Mouse (Mus musculus) hindbrain, postnatal 0 days (tissue): Measurements from ENCODE around the gene Hist1h3c. TPM values are rescaled to one million over a fixed set of nuclear protein-coding genes. Genes with fewer than 3 reads are reported as not detected.

ENCODE experiments used
- ATAC-seq: fragments of 200-750 bp; cut with Nextera tagmentation; 2 replicates; pipeline ENCODE4 v1.8.0; 2017; ENCODE audit warnings: mild to moderate bottlenecking, moderate TSS enrichment, moderate library complexity
- DNase-seq: peaks from one replicate; pipeline ENCODE4 v3.0.0-alpha.2; 2015; ENCODE audit warnings: low spot score
- H3K27ac ChIP-seq: fragments of 300-500 bp; sonication (generic); 2 replicates; pipeline ENCODE4 v1.5.1; 2014; ENCODE audit warnings: mild to moderate bottlenecking
- H3K27me3 ChIP-seq: fragments of 300-500 bp; sonication (generic); 2 replicates; pipeline ENCODE4 v1.6.1; 2014; ENCODE audit warnings: low read length, mixed read lengths; ENCODE audit not compliant: insufficient read depth
- H3K36me3 ChIP-seq: fragments of 300-500 bp; sonication (generic); 2 replicates; pipeline ENCODE4 v1.6.1; 2014; ENCODE audit warnings: low read length, mixed read lengths; ENCODE audit not compliant: insufficient read depth
- H3K4me1 ChIP-seq: fragments of 300-500 bp; sonication (generic); 2 replicates; pipeline ENCODE4 v1.6.1; 2014; ENCODE audit warnings: antibody characterized with exemption, low read length, mixed read lengths; ENCODE audit not compliant: insufficient read depth
- H3K4me2 ChIP-seq: fragments of 300-500 bp; sonication (generic); 2 replicates; pipeline ENCODE4 v1.6.1; 2014; ENCODE audit warnings: low read depth, mild to moderate bottlenecking, low read length, moderate library complexity, mixed read lengths
- H3K4me3 ChIP-seq: fragments of 300-500 bp; sonication (generic); 2 replicates; pipeline ENCODE4 v1.5.1; 2014; ENCODE audit warnings: low read length
- H3K9ac ChIP-seq: fragments of 300-500 bp; sonication (generic); replicated peaks from 2 replicates; pipeline ENCODE4 v1.6.1; 2014; ENCODE audit warnings: mild to moderate bottlenecking, low read length, moderate library complexity, mixed read lengths
- H3K9me3 ChIP-seq: fragments of 300-500 bp; sonication (generic); 2 replicates; pipeline ENCODE4 v1.6.1; 2016; ENCODE audit warnings: low read length, mixed read lengths
- CTCF ChIP-seq: IDR thresholded peaks from 2 replicates; pipeline ENCODE4 v1.5.1; 2016; ENCODE audit warnings: antibody characterized with exemption, control low read depth, low read depth
- WGBS: fragments of 180-500 bp; shearing (Covaris S2); extraction: QIAGEN DNeasy Blood & Tissue Kit; methylation state at CpG from one replicate; pipeline ENCODE4 v1.1.7; 2014; 5-methylcytosine and 5-hydroxymethylcytosine counted together
- polyA plus RNA-seq: library from polyadenylated mRNA; unstranded; fragments of >200 nt; fragmentation: Nextera tagmentation; extraction: Ambion mirVana; gene quantifications from 2 replicates; pipeline ENCODE4 v1.2.1, GENCODE M21; 2015
- total RNA-seq: library from RNA; depleted of rRNA; stranded (reverse); fragments of >200 nt; gene quantifications from 2 replicates; pipeline ENCODE4 v1.2.3, GENCODE M21; 2014

The Hist1h3c gene
- total and polyA plus RNA-seq, 2 experiments from 2014 or later = 1.6 to 1,362 TPM

GRCm38 (mm10) chr13:23717176-23717575 lies 28.2 kb downstream of the Hist1h3c start:
- no peak overlapping the region for H3K4me3 ChIP-seq
- no peak overlapping the region for H3K27ac ChIP-seq
- WGBS = 55% methylated on average over 11 of the region's 11 CpGs
- H3K27me3 ChIP-seq = no peaks in the 10 kb centered on the region
- H3K9ac ChIP-seq = no peak overlapping the region
- no peaks in the 10 kb centered on the region for H3K9me3 ChIP-seq
- H3K4me2 ChIP-seq = no peak overlapping the region
- DNase-seq (no peak), ATAC-seq (no peak)
- no peaks in the 10 kb centered on the region for H3K36me3 ChIP-seq
- no peak for TF ChIP-seq CTCF
- H3K4me1 ChIP-seq = no peaks in the 10 kb centered on the region

DNA sequence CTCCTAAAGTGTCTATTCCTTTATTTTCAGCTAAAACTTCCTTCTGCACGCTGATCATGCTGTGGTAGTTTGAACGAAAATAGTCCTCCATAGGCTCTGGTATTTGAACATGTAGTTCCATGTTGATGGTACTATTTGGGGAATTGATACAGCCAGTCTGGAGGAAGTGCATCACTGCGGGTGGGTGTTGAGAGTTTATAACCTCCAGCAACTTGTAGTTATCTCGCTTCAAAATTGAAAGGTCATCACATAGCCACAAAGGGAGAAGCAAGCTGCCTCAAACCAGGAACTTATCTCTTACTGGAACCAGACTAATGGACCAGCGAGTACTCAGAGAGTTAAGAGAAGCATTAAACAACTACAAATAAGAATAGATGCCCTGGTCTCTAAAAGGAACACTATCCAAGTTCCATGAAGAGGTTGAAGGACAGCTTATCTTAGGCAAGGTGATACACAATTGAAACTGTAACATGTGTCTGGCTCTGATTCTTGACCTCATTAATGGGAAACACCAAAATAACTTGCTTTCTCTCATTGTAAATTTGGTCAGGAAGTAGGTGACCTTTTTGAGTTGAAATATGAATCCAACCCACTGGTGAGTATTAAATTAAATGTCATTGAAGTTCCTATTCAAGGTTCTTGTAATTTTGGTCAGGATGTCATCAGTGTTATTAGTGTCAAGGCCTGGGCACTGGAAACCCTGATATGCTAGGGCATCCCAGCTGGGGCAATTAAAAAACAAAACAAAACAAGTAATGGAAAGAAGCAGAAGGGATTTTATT lies 28.9 kb downstream of the Hist1h3c start:
- no peaks in the 10 kb centered on the region for H3K36me3 ChIP-seq
- no peak overlapping the region for H3K27ac ChIP-seq
- H3K9ac ChIP-seq = no peak overlapping the region
- H3K9me3 ChIP-seq = no peaks in the 10 kb centered on the region
- H3K4me3 ChIP-seq = no peak overlapping the region
- DNase-seq (no peak), ATAC-seq (no peak)
- H3K27me3 ChIP-seq = no peaks in the 10 kb centered on the region
- no peak overlapping the region for H3K4me2 ChIP-seq
- H3K4me1 ChIP-seq = no peaks in the 10 kb centered on the region
- 85% methylated on average over 5 of the region's 5 CpGs for WGBS
- no peak for TF ChIP-seq CTCF

DNA sequence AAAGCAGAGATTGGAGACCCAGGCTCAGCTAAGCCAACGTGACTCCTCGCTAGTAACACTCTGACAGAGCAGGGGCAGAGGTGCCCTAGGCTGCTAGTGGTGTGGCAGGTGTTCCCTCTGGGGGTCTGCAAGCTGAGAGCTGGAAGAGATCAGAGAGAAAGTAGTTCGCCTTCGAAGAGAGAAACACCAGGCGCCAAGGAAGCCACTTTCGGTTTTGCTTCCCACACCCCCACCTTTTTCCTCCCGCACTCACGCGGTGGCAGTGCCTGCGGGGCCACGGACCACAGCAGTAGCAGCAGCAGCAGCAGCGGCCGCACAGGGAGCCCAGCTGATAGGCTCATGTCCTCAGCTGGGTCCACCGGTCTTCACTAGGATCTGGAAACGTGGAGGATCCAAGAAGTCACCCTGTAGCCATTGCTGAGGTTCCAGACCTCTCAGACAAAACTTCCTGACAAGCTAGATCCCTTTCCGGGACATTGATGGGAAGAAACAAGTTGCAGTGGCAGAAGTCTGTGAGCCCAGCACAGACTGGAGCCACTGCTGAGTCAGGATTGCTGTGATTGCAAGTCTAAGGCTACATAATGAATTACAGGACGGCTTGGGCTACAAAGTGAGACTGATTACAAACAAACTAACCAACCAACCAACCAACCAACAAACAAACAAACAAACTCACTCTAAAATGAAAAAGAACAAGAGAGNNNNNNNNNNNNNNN lies 34.9 kb downstream of the Hist1h3c start, which contains the start of gene Hfe:
Gene Hfe, minus strand, starts transcription at position 481 of the 716 bp plus-strand sequence.
- no peaks in the 10 kb centered on the region for H3K27me3 ChIP-seq
- H3K9ac ChIP-seq = peak within 1 kb of the TSS; percentile 45
- H3K4me3 ChIP-seq = peak within 1 kb of the TSS; percentile 36
- H3K9me3 ChIP-seq = no peaks in the 10 kb centered on the region
- TF ChIP-seq CTCF = no peak
- H3K4me2 ChIP-seq = peak within 1 kb of the TSS; percentile 76
- peak within 1 kb of the TSS; percentile 4; the same call in 1 of the 2 replicates for H3K27ac ChIP-seq
- H3K36me3 ChIP-seq = no peaks in the 10 kb centered on the region
- DNase-seq (peak; percentile 46), ATAC-seq (peak; percentile 74; the same call in 1 of the 2 replicates)
- WGBS = 3% methylated on average over 17 of the region's 17 CpGs
- no peaks in the 10 kb centered on the region for H3K4me1 ChIP-seq

- TF ChIP-seq CTCF = no peak
- Histone ChIP-seq H3K27ac (peak overlapping the region; percentile 4; the same call in 1 of the 2 replicates), H3K4me3 (peak overlapping the region; percentile 36), H3K9me3 (no peaks in the 10 kb centered on the region), H3K4me2 (peak overlapping the region; percentile 76), H3K9ac (peak overlapping the region; percentile 45), H3K36me3 (no peaks in the 10 kb centered on the region), H3K4me1 (no peaks in the 10 kb centered on the region), H3K27me3 (no peaks in the 10 kb centered on the region)
- WGBS = 15% methylated on average over 14 of the region's 15 CpGs
- DNase-seq (peak; percentile 37), ATAC-seq (no peak)
Measured at GRCm38 (mm10) chr13:23709714-23710373, 35.6 kb downstream of the Hist1h3c start.

DNA sequence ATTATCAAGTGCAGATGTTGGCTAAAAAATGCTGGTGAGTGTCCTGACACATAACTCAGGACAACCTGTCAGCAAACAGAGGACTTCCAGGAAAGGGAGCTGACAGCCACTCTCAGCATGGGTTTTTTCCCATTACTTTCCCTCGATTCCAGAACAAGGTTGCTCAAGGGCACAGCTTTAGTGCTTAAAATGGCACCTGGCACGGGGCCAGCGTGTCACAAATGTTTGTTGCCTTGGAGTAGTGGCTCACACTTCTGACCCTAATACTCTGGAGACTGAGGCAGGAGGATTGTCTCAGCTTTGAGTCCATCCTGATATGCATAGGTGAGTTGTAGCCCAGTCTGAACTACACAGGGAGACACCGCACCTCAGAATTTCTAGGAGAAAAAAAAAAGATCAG lies 36.7 kb downstream of the Hist1h3c start:
- Histone ChIP-seq H3K27me3 (no peaks in the 10 kb centered on the region), H3K9ac (no peak overlapping the region), H3K9me3 (no peaks in the 10 kb centered on the region), H3K36me3 (no peaks in the 10 kb centered on the region), H3K4me1 (no peaks in the 10 kb centered on the region), H3K27ac (no peak overlapping the region), H3K4me3 (no peak overlapping the region), H3K4me2 (no peak overlapping the region)
- no peak for DNase-seq
- 73% methylated on average over 4 of the region's 4 CpGs for WGBS
- no peak for ATAC-seq
- no peak for TF ChIP-seq CTCF

DNA sequence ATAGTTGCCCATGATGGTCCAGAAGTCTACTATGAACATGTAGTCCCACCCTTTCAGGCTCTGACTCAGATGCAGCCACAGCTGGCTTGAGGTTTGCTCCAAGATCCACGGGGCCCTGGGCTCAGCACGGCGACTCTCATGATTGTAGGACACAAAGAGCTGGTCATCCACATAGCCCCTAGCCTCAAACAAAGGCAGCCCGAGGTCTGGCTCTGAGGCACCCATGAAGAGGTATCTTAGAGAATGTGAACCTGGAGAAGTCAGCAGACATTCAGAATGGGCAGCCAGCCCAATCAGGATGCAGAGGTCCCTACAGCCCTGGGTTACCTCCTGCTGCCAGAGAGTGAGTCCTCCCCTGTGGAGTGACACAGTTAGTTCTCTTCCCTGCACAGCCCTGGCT lies 37.4 kb downstream of the Hist1h3c start:
- Histone ChIP-seq H3K27me3 (no peaks in the 10 kb centered on the region), H3K4me2 (no peak overlapping the region), H3K4me3 (no peak overlapping the region), H3K9me3 (no peaks in the 10 kb centered on the region), H3K4me1 (no peaks in the 10 kb centered on the region), H3K36me3 (no peaks in the 10 kb centered on the region), H3K27ac (no peak overlapping the region), H3K9ac (no peak overlapping the region)
- 84% methylated on average over 4 of the region's 4 CpGs for WGBS
- TF ChIP-seq CTCF = no peak
- no peak for ATAC-seq
- no peak for DNase-seq
